Mouse (Mus musculus) olfactory bulb, adult 2 months (tissue): ENCODE measurements around the gene Tmem212. TPM values are rescaled to one million over a fixed set of nuclear protein-coding genes. Genes with fewer than 3 reads are reported as not detected.

Experiments used
- H3K27ac ChIP-seq: fragments of 200-500 bp; 2 replicates; pipeline ENCODE4 v1.5.1; 2012; ENCODE audit warnings: low read depth, low read length; ENCODE audit not compliant: insufficient read depth
- H3K4me1 ChIP-seq: fragments of 200-500 bp; 2 replicates; pipeline ENCODE4 v1.6.1; 2012; ENCODE audit warnings: low read length; ENCODE audit not compliant: control insufficient read depth, insufficient read depth
- H3K4me3 ChIP-seq: fragments of 200-500 bp; 2 replicates; pipeline ENCODE4 v1.5.1; 2012; ENCODE audit warnings: mild to moderate bottlenecking, low read depth, low read length, moderate library complexity; ENCODE audit not compliant: insufficient read depth
- CTCF ChIP-seq: fragments of 200-500 bp; IDR thresholded peaks from 2 replicates; pipeline ENCODE4 v1.5.1; 2012; ENCODE audit warnings: low read depth, mild to moderate bottlenecking, low read length, moderate library complexity; ENCODE audit not compliant: insufficient read depth
- POLR2A ChIP-seq: fragments of 200-500 bp; IDR thresholded peaks from 2 replicates; pipeline ENCODE4 v1.6.1; 2012; ENCODE audit warnings: mild to moderate bottlenecking, low read depth, low read length, moderate library complexity; ENCODE audit not compliant: insufficient read depth
- WGBS: fragments of 180-500 bp; shearing (Covaris S2); methylation state at CpG from one replicate; pipeline ENCODE4 v1.1.7; 2018; 5-methylcytosine and 5-hydroxymethylcytosine counted together
- polyA plus RNA-seq: library from polyadenylated mRNA; stranded (reverse); fragments of >200 nt; gene quantifications from 2 replicates; pipeline ENCODE4 v1.2.4, GENCODE M21; 2012; ENCODE audit warnings: low replicate concordance; ENCODE audit not compliant: missing spikeins, insufficient read depth, insufficient read length

Tmem212 gene
- polyA plus RNA-seq, 1 experiment: not detected

DNA sequence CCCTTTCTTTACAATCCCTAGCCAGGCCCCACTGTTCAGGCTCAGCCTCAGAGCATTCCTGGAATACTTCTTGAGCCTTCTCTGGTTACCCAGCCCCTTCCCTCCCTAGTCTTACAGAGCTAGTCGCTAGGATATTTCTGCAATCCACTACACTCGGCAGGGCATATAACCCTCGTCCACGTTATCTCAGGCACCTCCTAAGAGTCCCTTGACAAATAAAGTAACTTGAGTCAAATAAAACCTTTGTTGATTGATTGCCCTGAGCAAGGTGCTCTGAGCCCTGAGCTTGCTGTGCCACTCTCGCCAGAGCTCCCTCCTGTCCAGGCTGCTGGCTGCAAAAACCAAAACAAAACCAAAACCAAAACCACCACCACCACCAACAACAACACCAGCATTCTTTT is 37.0 kb downstream of the Tmem212 start:
- WGBS: 58% methylated on average over 5 of the region's 5 CpGs
- peaks cover 9% of the 10 kb centered on the region; the same call in 1 of the 2 replicates for H3K4me1 ChIP-seq
- no peak overlapping the region for H3K4me3 ChIP-seq
- TF ChIP-seq POLR2A (no peak), CTCF (no peak)
- H3K27ac ChIP-seq: no peak overlapping the region

DNA sequence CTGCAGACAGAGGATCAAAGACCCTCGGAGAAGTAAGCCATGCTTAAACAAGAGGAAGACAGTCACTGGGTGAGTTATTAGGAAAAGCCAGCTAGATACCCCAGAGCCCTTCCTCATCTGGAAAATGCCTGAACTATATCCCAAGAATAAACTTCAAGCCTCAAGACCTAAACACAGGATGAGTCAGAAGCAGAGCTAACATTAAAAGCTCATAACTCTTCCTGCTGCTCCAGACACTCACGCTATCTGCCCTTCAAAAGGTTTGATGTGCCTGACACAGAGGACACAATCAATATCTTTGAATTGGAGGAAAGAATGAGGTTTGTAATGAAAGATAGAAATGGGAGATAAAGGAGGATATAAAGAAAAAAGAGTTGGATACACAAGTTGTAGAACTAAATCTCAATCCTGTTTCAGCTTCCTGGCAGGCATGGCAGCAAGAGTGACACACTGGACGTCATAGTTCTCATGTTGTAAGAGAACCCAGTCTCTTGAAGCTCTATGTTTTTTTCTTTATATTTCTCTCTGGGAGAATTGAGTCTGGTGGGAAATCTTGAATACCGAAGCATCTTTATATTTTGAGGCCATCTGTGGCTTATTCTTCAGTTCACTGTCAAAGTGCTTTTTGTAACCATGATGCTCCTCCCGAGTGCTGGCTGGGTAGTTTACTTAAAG is 37.6 kb downstream of the Tmem212 start:
- H3K27ac ChIP-seq: no peak overlapping the region
- peaks cover 9% of the 10 kb centered on the region; the same call in 1 of the 2 replicates for H3K4me1 ChIP-seq
- H3K4me3 ChIP-seq: no peak overlapping the region
- TF ChIP-seq CTCF (no peak), POLR2A (no peak)
- 79% methylated on average over 5 of the region's 5 CpGs for WGBS

DNA sequence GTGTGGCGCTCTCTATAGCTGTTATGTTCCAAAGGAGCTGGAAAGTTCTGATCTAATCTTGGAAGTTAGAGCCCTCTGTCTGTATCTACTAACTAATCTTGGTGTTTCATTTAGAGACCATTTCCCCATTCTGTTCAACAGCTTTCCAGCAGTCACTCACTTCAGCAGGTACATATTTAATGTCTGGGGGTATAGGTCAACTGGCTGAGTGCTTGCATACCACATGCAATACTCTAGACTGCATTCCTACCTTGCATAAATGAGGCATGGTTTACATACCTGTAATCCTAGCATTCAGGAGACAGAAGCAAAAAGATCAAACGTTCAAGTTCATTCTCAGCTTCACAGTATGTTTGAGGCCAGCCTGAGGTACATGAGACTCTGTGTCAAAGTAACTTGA is 39.9 kb downstream of the Tmem212 start:
- no peak overlapping the region for H3K4me3 ChIP-seq
- H3K4me1 ChIP-seq: no peaks in the 10 kb centered on the region
- no peak for TF ChIP-seq POLR2A
- no peak for TF ChIP-seq CTCF
- whole genome bisulfite sequencing: 93% methylated on average over 2 of the region's 2 CpGs
- H3K27ac ChIP-seq: no peak overlapping the region

DNA sequence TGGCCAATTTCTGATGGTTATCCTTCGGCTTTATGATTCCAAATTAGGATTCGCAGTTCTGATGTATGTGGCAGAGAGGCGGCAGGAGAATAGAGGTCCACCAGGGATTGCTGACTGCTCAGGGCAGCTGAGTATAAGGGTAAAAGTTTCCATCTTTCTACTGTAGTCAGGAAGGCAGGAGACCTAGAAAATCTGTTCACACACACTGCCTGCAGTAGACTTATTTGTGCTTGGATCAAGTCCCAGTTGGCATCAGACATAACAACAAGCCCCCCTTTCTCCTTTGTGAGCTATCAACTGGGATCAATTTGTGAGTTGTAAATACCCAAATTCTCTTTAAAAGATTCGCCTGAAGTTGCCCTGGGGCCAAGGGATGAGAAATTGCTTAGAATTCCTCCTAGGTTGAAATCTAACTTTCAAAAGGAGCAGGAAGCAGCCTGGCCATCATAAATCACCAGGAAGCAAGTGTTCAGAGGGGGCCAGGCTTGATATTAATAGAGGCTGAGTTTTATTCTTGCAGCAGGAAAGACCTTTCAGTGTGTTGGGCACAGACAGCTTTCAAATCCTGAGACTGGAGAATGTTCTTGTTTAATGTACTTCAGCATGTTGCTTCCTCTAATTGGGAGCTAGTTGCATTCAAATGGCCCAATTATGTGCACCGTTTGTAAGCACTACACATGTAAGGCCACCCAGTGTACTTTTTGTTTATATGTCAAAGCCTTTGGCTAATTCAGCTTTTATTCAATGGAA is 41.6 kb downstream of the Tmem212 start:
- no peak overlapping the region for H3K27ac ChIP-seq
- no peaks in the 10 kb centered on the region for H3K4me1 ChIP-seq
- 59% methylated on average over 5 of the region's 5 CpGs for WGBS
- no peak overlapping the region for H3K4me3 ChIP-seq
- TF ChIP-seq POLR2A (no peak), CTCF (no peak)

DNA sequence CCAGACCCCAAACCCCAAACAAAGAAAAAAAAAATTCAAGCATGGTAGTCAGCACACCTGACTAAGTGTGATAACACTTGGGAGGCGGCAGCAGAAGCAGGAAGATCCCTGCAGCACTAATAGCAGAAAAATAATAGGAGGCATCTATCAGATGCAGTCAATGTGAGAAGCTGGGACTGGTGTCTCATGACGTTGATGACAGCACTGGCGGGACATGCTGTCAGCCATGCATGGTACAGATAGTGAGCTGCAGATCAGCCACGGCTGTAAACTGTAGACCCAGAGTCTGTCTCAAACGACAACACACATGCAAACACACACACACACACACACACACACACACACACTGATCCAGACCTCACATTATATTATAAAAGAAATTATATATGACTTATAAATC is 52.9 kb downstream of the Tmem212 start:
- H3K4me3 ChIP-seq: no peak overlapping the region
- no peaks in the 10 kb centered on the region for H3K4me1 ChIP-seq
- no peak overlapping the region for H3K27ac ChIP-seq
- WGBS: 92% methylated on average over 5 of the region's 5 CpGs
- TF ChIP-seq CTCF (no peak), POLR2A (no peak)

DNA sequence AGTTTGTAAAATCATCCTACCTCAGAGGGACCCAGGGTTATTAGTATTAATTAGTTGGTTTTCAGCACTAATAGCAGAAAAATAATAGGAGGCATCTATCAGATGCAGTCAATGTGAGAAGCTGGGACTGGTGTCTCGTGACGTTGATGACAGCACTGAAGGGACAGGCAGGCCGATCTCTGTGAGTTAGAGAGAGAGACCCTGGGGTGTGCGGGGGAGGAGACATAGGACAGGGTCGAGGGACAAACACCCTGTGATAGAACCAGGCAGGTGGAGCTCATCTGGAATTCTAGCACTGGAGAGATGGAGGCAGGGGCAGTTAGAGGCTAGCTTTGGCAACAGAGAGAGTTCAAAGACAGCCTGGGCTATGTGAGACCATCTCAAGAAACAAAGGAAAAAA is 53.3 kb downstream of the Tmem212 start:
- Histone ChIP-seq H3K27ac (no peak overlapping the region), H3K4me1 (no peaks in the 10 kb centered on the region), H3K4me3 (no peak overlapping the region)
- TF ChIP-seq CTCF (no peak), POLR2A (no peak)
- WGBS: 85% methylated on average over 5 of the region's 5 CpGs

DNA sequence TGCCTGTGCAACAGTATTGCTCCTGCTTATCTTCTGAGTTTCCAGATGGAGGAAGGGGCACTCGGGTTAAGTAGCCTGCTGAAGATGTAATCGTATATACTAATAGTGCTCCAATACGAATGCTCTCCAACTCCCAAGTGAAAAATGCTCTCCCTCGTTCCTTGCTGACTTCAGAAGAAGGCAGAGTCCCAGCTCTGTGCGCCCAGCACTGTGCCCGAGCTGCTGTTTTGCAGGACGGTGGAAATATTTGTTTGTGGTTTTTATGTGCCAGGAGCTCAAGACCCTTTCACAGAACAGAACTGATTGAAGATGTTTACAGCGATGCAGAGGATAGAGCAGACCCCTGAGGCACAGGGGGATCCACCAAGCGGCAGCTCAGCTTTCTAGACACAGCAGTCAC is 55.9 kb downstream of the Tmem212 start:
- H3K4me3 ChIP-seq: no peak overlapping the region
- no peak overlapping the region for H3K27ac ChIP-seq
- no peaks in the 10 kb centered on the region for H3K4me1 ChIP-seq
- 80% methylated on average over 9 of the region's 9 CpGs for WGBS
- no peak for TF ChIP-seq POLR2A
- TF ChIP-seq CTCF: no peak

DNA sequence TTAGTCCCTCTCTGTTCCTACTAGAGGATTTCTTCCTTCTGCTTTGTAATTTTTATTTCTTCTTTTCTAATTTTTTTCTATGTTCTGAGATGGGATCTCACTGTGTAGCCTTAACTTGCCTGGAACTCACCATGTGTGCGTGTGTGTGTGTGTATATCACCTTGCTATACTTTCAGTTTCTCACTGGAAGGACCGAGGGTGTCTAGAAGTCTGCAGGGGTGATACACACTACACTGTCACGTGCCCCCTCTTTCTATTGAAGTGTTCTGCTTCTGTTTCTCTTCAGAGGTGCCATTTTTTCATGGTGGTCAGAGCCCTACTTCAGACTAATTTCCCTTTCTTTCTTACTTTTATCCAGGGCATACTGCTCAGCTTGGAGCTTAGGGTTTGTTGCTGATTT is 56.4 kb downstream of the Tmem212 start:
- TF ChIP-seq POLR2A: no peak
- TF ChIP-seq CTCF: no peak
- Histone ChIP-seq H3K4me1 (no peaks in the 10 kb centered on the region), H3K4me3 (no peak overlapping the region), H3K27ac (no peak overlapping the region)
- 78% methylated on average over 3 of the region's 3 CpGs for WGBS

DNA sequence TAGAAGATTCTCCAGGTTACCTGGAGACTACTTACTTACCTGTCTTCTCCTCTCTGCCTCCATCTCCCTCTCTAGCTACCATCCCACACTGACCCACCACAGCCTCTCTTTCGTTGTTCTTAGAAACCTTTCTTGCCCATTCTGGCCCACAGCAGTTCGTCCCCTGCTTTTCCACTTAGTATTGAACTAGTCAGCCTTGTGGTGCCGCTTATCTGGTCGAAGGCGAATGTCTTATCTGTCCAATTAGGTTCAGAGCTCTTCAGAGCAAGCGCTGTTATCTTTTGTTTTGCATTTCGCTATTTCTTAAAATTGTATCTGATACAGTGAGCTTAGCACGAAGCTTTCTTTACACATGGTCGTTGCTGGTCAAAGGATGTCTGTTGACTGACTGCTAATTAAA is 56.9 kb downstream of the Tmem212 start:
- Histone ChIP-seq H3K27ac (no peak overlapping the region), H3K4me3 (no peak overlapping the region), H3K4me1 (no peaks in the 10 kb centered on the region)
- TF ChIP-seq CTCF: no peak
- no peak for TF ChIP-seq POLR2A
- 89% methylated on average over 9 of the region's 9 CpGs for WGBS
